Mouse (Mus musculus) ES-E14 (cell line): Measurements from ENCODE around the gene Parp2.

Experiments
- CHD2 ChIP-seq: IDR thresholded peaks from 2 replicates; pipeline ENCODE4 v1.6.1; 2014; ENCODE audit warnings: mild to moderate bottlenecking, low read depth, low read length, inconsistent platforms
- HCFC1 ChIP-seq: IDR thresholded peaks from 2 replicates; pipeline ENCODE4 v1.6.1; 2012; ENCODE audit warnings: low read length, inconsistent platforms, borderline replicate concordance; ENCODE audit not compliant: insufficient read depth
- ZC3H11A ChIP-seq: IDR thresholded peaks from 2 replicates; pipeline ENCODE4 v1.6.1; 2012; ENCODE audit warnings: low read depth, mild to moderate bottlenecking, inconsistent platforms, low read length, borderline replicate concordance
- ZNF384 ChIP-seq: IDR thresholded peaks from 2 replicates; pipeline ENCODE4 v1.6.1; 2012; ENCODE audit warnings: low read depth, low read length, inconsistent platforms

- TF ChIP-seq ZNF384 = no peak
- no peak for TF ChIP-seq HCFC1
- no peak for TF ChIP-seq CHD2
- TF ChIP-seq ZC3H11A = no peak
Measured at GRCm38 (mm10) chr14:50795965-50796364, 11.7 kb upstream of the Parp2 start.
